Mouse (Mus musculus) adrenal gland, postnatal 4 days (tissue): ENCODE data around the gene Klhl7. TPM values are rescaled to one million over a fixed set of nuclear protein-coding genes. Genes with fewer than 3 reads are reported as not detected.
"Not testable (repeated sequence)": the region's sequence is repeated elsewhere in the genome, so short reads cannot be mapped to it uniquely, and the experiment has no call there.

Source experiments
- DNase-seq, 2 experiments: peaks; one replicate each; pipeline ENCODE4 v3.0.0; 2021 to 2022; ENCODE audit warnings: low spot score in 2 of 2, mixed read lengths in 2 of 2
- total RNA-seq, 2 experiments: library from RNA; stranded (reverse); gene quantifications; 2 replicates each; pipeline ENCODE4 v1.2.3; 2021

The Klhl7 gene
- total RNA-seq, 2 experiments from 2014 or later, result 45.6 to 49.3 TPM

GRCm38 (mm10) chr5:24092496-24092895, 7.9 kb upstream of the Klhl7 start:
- DNase-seq, result no peak

GRCm38 (mm10) chr5:24095393-24095792, 5.0 kb upstream of the Klhl7 start:
- no peak for DNase-seq

- no peak for DNase-seq
These were observed 4.5 kb upstream of the Klhl7 start for GRCm38 (mm10) chr5:24095881-24096280.

- peak; percentile 24 to 33 for DNase-seq
These were observed 456 bp downstream of the Klhl7 start for GRCm38 (mm10) chr5:24100810-24101311.

GRCm38 (mm10) chr5:24101446-24102140, 1.2 kb downstream of the Klhl7 start:
- DNase-seq, result no peak

- not testable (repeated sequence) for DNase-seq
These were observed 2.8 kb downstream of the Klhl7 start for GRCm38 (mm10) chr5:24103235-24103634.

GRCm38 (mm10) chr5:24103841-24104240, 3.4 kb downstream of the Klhl7 start:
- DNase-seq, result no peak

- no peak for DNase-seq
These were observed 6.8 kb downstream of the Klhl7 start for GRCm38 (mm10) chr5:24107071-24107739.

GRCm38 (mm10) chr5:24107740-24108098, 7.3 kb downstream of the Klhl7 start:
- DNase-seq, result no peak

- DNase-seq, result peak in 1 of 2 experiments; percentile 9
These were observed 9.7 kb downstream of the Klhl7 start for GRCm38 (mm10) chr5:24110068-24110467.

- DNase-seq, result no peak
These were observed 11.9 kb downstream of the Klhl7 start for GRCm38 (mm10) chr5:24112116-24112903.

GRCm38 (mm10) chr5:24122221-24122620, 21.8 kb downstream of the Klhl7 start:
- DNase-seq, result no peak

- no peak for DNase-seq
These were observed 23.8 kb downstream of the Klhl7 start for GRCm38 (mm10) chr5:24124175-24124574.

- DNase-seq, result no peak
These were observed 24.3 kb downstream of the Klhl7 start for GRCm38 (mm10) chr5:24124579-24125276.

GRCm38 (mm10) chr5:24125910-24126636, 25.7 kb downstream of the Klhl7 start:
- no peak for DNase-seq

- DNase-seq, result no peak
These were observed 26.6 kb downstream of the Klhl7 start for GRCm38 (mm10) chr5:24126967-24127366.

GRCm38 (mm10) chr5:24146964-24147363, 46.6 kb downstream of the Klhl7 start:
- DNase-seq, result no peak

GRCm38 (mm10) chr5:24152199-24152598, 51.8 kb downstream of the Klhl7 start:
- DNase-seq, result no peak

GRCm38 (mm10) chr5:24156774-24157173, 56.4 kb downstream of the Klhl7 start:
- no peak for DNase-seq

GRCm38 (mm10) chr5:24164789-24165445, 64.5 kb downstream of the Klhl7 start, which contains the start of gene Nupl2:
Gene Nupl2, plus strand, starts transcription at chr5:24164963.
- DNase-seq, result peak; percentile 86 to 90
